Mouse (Mus musculus): ENCODE results near the gene Tigd3. TPM values are rescaled to one million over a fixed set of nuclear protein-coding genes. Genes with fewer than 3 reads are reported as not detected.

The Tigd3 gene
- polyA plus RNA-seq, 1 experiment from 2014 or later: 1.4 TPM

GRCm38 (mm10) chr19:5937095-5937835 is 43.3 kb upstream of the Tigd3 start:
- Histone ChIP-seq H3K9me3 (ENCODE audit: control insufficient read depth, low read length) (no peaks in the 10 kb centered on the region), H3K9ac (ENCODE audit: low read depth, low read length) (no peak overlapping the region), H3K36me3 (ENCODE audit: control insufficient read depth, insufficient read depth, low read length) (peaks cover 8% of the 10 kb centered on the region), H3K4me1 (ENCODE audit: control insufficient read depth, insufficient read depth, low read length) (peaks cover 21% of the 10 kb centered on the region; the same call in 1 of the 2 replicates), H3K4me2 (ENCODE audit: low read depth, low read length) (no peak overlapping the region), H3K27me3 (replicated peaks; ENCODE audit: control insufficient read depth, insufficient read depth, low read length) (no peaks in the 10 kb centered on the region), H3K4me3 (ENCODE audit: low read depth, low read length) (no peak overlapping the region), H3K27ac (replicated peaks; ENCODE audit: low read depth, low read length) (0 out of 2 replicates have a peak overlapping the region, but pooled peaks have one; percentile 0)
- ATAC-seq (ENCODE audit: low read depth): no peak
- DNase-seq (ENCODE audit: low spot score): no peak
- 78% methylated on average over 21 of the region's 21 CpGs for WGBS

GRCm38 (mm10) chr19:5935691-5936090 is 41.7 kb upstream of the Tigd3 start:
- Histone ChIP-seq H3K4me2 (ENCODE audit: low read depth, low read length) (no peak overlapping the region), H3K27ac (replicated peaks; ENCODE audit: low read depth, low read length) (no peak overlapping the region), H3K9ac (ENCODE audit: low read depth, low read length) (no peak overlapping the region), H3K4me1 (ENCODE audit: control insufficient read depth, insufficient read depth, low read length) (peaks cover 19% of the 10 kb centered on the region; the same call in 1 of the 2 replicates), H3K9me3 (ENCODE audit: control insufficient read depth, low read length) (no peaks in the 10 kb centered on the region), H3K36me3 (ENCODE audit: control insufficient read depth, insufficient read depth, low read length) (no peaks in the 10 kb centered on the region), H3K4me3 (ENCODE audit: low read depth, low read length) (no peak overlapping the region), H3K27me3 (replicated peaks; ENCODE audit: control insufficient read depth, insufficient read depth, low read length) (no peaks in the 10 kb centered on the region)
- DNase-seq (ENCODE audit: low spot score): no peak
- WGBS: 70% methylated on average over 5 of the region's 5 CpGs
- no peak for ATAC-seq (ENCODE audit: low read depth)

GRCm38 (mm10) chr19:5935266-5935665 is 41.3 kb upstream of the Tigd3 start:
- no peaks in the 10 kb centered on the region for H3K27me3 ChIP-seq (replicated peaks; ENCODE audit: control insufficient read depth, insufficient read depth, low read length)
- no peak overlapping the region for H3K4me2 ChIP-seq (ENCODE audit: low read depth, low read length)
- no peak overlapping the region for H3K4me3 ChIP-seq (ENCODE audit: low read depth, low read length)
- no peaks in the 10 kb centered on the region for H3K36me3 ChIP-seq (ENCODE audit: control insufficient read depth, insufficient read depth, low read length)
- 33% methylated on average over 3 of the region's 3 CpGs for WGBS
- no peak overlapping the region for H3K27ac ChIP-seq (replicated peaks; ENCODE audit: low read depth, low read length)
- peak; percentile 83; the same call in 1 of the 2 replicates for ATAC-seq (ENCODE audit: low read depth)
- H3K9ac ChIP-seq (ENCODE audit: low read depth, low read length): 0 out of 2 replicates have a peak overlapping the region, but pooled peaks have one; percentile 2
- no peaks in the 10 kb centered on the region for H3K9me3 ChIP-seq (ENCODE audit: control insufficient read depth, low read length)
- DNase-seq (ENCODE audit: low spot score): peak; percentile 50
- H3K4me1 ChIP-seq (ENCODE audit: control insufficient read depth, insufficient read depth, low read length): peaks cover 16% of the 10 kb centered on the region; the same call in 1 of the 2 replicates

GRCm38 (mm10) chr19:5929634-5930596 is 36.0 kb upstream of the Tigd3 start:
- Histone ChIP-seq H3K27me3 (replicated peaks; ENCODE audit: control insufficient read depth, insufficient read depth, low read length) (no peaks in the 10 kb centered on the region; the same call in 1 of the 2 replicates), H3K4me3 (ENCODE audit: low read depth, low read length) (no peak overlapping the region), H3K4me2 (ENCODE audit: low read depth, low read length) (no peak overlapping the region), H3K9me3 (ENCODE audit: control insufficient read depth, low read length) (no peaks in the 10 kb centered on the region), H3K9ac (ENCODE audit: low read depth, low read length) (no peak overlapping the region), H3K4me1 (ENCODE audit: control insufficient read depth, insufficient read depth, low read length) (peaks cover 22% of the 10 kb centered on the region), H3K36me3 (ENCODE audit: control insufficient read depth, insufficient read depth, low read length) (no peaks in the 10 kb centered on the region), H3K27ac (replicated peaks; ENCODE audit: low read depth, low read length) (no peak overlapping the region)
- 62% methylated on average over 14 of the region's 14 CpGs for WGBS
- ATAC-seq (ENCODE audit: low read depth): no peak
- peak; percentile 56 for DNase-seq (ENCODE audit: low spot score)

GRCm38 (mm10) chr19:5928546-5928945 is 34.6 kb upstream of the Tigd3 start:
- DNase-seq (ENCODE audit: low spot score): no peak
- no peak for ATAC-seq (ENCODE audit: low read depth)
- no peaks in the 10 kb centered on the region for H3K9me3 ChIP-seq (ENCODE audit: control insufficient read depth, low read length)
- no peak overlapping the region for H3K4me3 ChIP-seq (ENCODE audit: low read depth, low read length)
- 37% methylated on average over 3 of the region's 3 CpGs for WGBS
- no peaks in the 10 kb centered on the region; the same call in 1 of the 2 replicates for H3K27me3 ChIP-seq (replicated peaks; ENCODE audit: control insufficient read depth, insufficient read depth, low read length)
- H3K36me3 ChIP-seq (ENCODE audit: control insufficient read depth, insufficient read depth, low read length): no peaks in the 10 kb centered on the region
- no peak overlapping the region for H3K9ac ChIP-seq (ENCODE audit: low read depth, low read length)
- no peak overlapping the region for H3K4me2 ChIP-seq (ENCODE audit: low read depth, low read length)
- no peak overlapping the region; the same call in 1 of the 2 replicates for H3K27ac ChIP-seq (replicated peaks; ENCODE audit: low read depth, low read length)
- peaks cover 21% of the 10 kb centered on the region for H3K4me1 ChIP-seq (ENCODE audit: control insufficient read depth, insufficient read depth, low read length)

- no peak overlapping the region; the same call in 1 of the 2 replicates for H3K27ac ChIP-seq (replicated peaks; ENCODE audit: low read depth, low read length)
- H3K9ac ChIP-seq (ENCODE audit: low read depth, low read length): no peak overlapping the region
- H3K4me1 ChIP-seq (ENCODE audit: control insufficient read depth, insufficient read depth, low read length): peaks cover 21% of the 10 kb centered on the region
- DNase-seq (ENCODE audit: low spot score) (no peak), ATAC-seq (ENCODE audit: low read depth) (no peak)
- WGBS: 52% methylated on average over 6 of the region's 6 CpGs
- no peak overlapping the region for H3K4me2 ChIP-seq (ENCODE audit: low read depth, low read length)
- no peaks in the 10 kb centered on the region for H3K36me3 ChIP-seq (ENCODE audit: control insufficient read depth, insufficient read depth, low read length)
- H3K27me3 ChIP-seq (replicated peaks; ENCODE audit: control insufficient read depth, insufficient read depth, low read length): no peaks in the 10 kb centered on the region; the same call in 1 of the 2 replicates
- H3K4me3 ChIP-seq (ENCODE audit: low read depth, low read length): no peak overlapping the region
- no peaks in the 10 kb centered on the region for H3K9me3 ChIP-seq (ENCODE audit: control insufficient read depth, low read length)
These were observed 34.2 kb upstream of the Tigd3 start for GRCm38 (mm10) chr19:5928104-5928503.

GRCm38 (mm10) chr19:5927532-5927931 is 33.6 kb upstream of the Tigd3 start:
- H3K4me2 ChIP-seq (ENCODE audit: low read depth, low read length): no peak overlapping the region
- H3K4me1 ChIP-seq (ENCODE audit: control insufficient read depth, insufficient read depth, low read length): peaks cover 21% of the 10 kb centered on the region
- ATAC-seq (ENCODE audit: low read depth) (no peak), DNase-seq (ENCODE audit: low spot score) (no peak)
- no peak overlapping the region for H3K9ac ChIP-seq (ENCODE audit: low read depth, low read length)
- no peak overlapping the region for H3K4me3 ChIP-seq (ENCODE audit: low read depth, low read length)
- H3K9me3 ChIP-seq (ENCODE audit: control insufficient read depth, low read length): no peaks in the 10 kb centered on the region
- no peak overlapping the region for H3K27ac ChIP-seq (replicated peaks; ENCODE audit: low read depth, low read length)
- no peaks in the 10 kb centered on the region; the same call in 1 of the 2 replicates for H3K27me3 ChIP-seq (replicated peaks; ENCODE audit: control insufficient read depth, insufficient read depth, low read length)
- WGBS: 56% methylated on average over 8 of the region's 8 CpGs
- no peaks in the 10 kb centered on the region for H3K36me3 ChIP-seq (ENCODE audit: control insufficient read depth, insufficient read depth, low read length)

- DNase-seq (ENCODE audit: low spot score) (no peak), ATAC-seq (ENCODE audit: low read depth) (no peak)
- Histone ChIP-seq H3K4me3 (ENCODE audit: low read depth, low read length) (no peak overlapping the region), H3K9me3 (ENCODE audit: control insufficient read depth, low read length) (no peaks in the 10 kb centered on the region), H3K36me3 (ENCODE audit: control insufficient read depth, insufficient read depth, low read length) (no peaks in the 10 kb centered on the region), H3K27ac (replicated peaks; ENCODE audit: low read depth, low read length) (no peak overlapping the region), H3K4me1 (ENCODE audit: control insufficient read depth, insufficient read depth, low read length) (peaks cover 21% of the 10 kb centered on the region), H3K4me2 (ENCODE audit: low read depth, low read length) (no peak overlapping the region), H3K9ac (ENCODE audit: low read depth, low read length) (no peak overlapping the region), H3K27me3 (replicated peaks; ENCODE audit: control insufficient read depth, insufficient read depth, low read length) (no peaks in the 10 kb centered on the region; the same call in 1 of the 2 replicates)
- 61% methylated on average over 11 of the region's 11 CpGs for WGBS
These were observed 33.1 kb upstream of the Tigd3 start for GRCm38 (mm10) chr19:5927026-5927425.
